Mouse (Mus musculus) liver (tissue): ENCODE data around the gene Nxpe3.

ENCODE experiments used
- DNase-seq: peaks from one replicate; pipeline ENCODE4 v3.0.0-alpha.2; 2020; ENCODE audit warnings: mixed read lengths

Gene Nxpe3

GRCm38 (mm10) chr16:55807505-55807932 is 87.6 kb downstream of the Nxpe3 start:
- no peak for DNase-seq

- no peak for DNase-seq
Observed at GRCm38 (mm10) chr16:55804799-55805198, 90.3 kb downstream of the Nxpe3 start.

DNA sequence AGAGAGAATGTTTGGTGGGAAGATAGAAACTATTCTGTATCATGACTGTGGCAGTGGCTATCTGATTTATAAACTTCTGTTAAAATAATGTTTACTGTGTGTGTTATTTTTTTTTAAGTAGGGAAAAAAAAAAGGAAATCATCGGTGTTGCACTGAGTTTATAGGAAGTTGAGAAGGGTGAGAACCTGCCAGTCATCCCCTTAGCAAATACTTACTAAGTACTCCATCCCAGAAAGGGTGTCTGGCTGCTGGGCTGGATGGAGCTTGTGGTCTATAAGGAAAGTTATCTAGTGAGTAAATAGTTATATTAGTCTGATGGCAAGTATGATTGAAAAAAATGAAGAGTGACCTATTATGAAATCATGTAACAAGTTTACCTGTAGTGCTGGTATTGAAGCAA is 93.5 kb downstream of the Nxpe3 start:
- no peak for DNase-seq

- no peak for DNase-seq
Observed at GRCm38 (mm10) chr16:55798845-55799244, 96.2 kb downstream of the Nxpe3 start.

- no peak for DNase-seq
Observed at GRCm38 (mm10) chr16:55790326-55790725, 104.8 kb downstream of the Nxpe3 start.
